Mouse (Mus musculus): ENCODE measurements around the gene Inca1. TPM values are rescaled to one million over a fixed set of nuclear protein-coding genes. Genes with fewer than 3 reads are reported as not detected.
A peak's percentile ranks its signal among the peaks of the same experiment; 100 is the strongest.

Gene Inca1
- total RNA-seq, 2 experiments from 2014 or later, result 2.9 to 5.0 TPM

DNA sequence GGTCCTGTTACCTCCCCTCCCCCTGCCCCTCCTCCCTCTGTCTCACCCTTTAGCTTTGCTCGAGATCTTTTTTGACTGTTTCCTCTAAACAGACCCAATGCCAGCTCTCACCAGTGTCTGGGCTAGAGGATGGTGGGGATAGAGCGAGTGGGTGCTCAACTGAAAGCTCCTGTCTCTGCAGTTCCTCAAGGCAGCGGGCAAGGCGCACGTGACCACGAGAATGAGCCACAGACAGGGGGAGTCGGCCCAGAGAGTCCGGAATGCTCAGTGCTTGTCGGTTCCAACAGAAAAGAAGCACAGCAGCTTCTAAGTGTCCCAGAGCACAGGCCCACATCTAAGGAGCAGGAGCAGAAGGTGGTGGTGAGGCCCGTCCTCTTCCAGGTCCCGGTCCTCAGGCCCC, 25.5 kb downstream of the Inca1 start:
- Histone ChIP-seq H3K4me3 (no peak overlapping the region), H3K27ac (peak overlapping the region; percentile 66; the same call in 1 of the 2 replicates)
- DNase-seq (ENCODE audit: low spot score in 2 of 2), result no peak
- TF ChIP-seq CTCF (conservative IDR thresholded peaks at IDR 0.05), result no peak

DNA sequence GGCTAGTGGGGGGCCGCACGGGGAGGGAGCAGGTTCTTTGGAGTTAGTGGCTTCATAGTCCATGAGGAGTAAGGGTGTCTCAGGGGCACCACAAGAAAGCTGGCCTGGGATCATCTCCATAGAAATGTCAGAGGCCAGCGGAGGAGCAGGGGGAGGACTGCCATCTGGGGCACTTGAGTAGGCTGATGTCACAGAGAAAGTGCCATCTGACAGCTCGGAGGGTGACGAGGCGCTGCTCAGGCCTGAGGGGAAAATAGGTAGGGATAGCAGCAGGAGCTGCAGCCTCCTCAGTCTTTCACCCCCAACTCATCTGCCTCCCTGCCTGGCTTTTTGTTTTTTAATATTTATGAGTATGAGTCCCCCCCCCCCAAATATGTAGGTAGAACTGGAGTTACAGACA, 25.9 kb downstream of the Inca1 start:
- H3K27ac ChIP-seq, result peak overlapping the region; percentile 66; the same call in 1 of the 2 replicates
- no peak overlapping the region for H3K4me3 ChIP-seq
- no peak for TF ChIP-seq CTCF (conservative IDR thresholded peaks at IDR 0.05)
- DNase-seq (ENCODE audit: low spot score in 2 of 2), result no peak

DNA sequence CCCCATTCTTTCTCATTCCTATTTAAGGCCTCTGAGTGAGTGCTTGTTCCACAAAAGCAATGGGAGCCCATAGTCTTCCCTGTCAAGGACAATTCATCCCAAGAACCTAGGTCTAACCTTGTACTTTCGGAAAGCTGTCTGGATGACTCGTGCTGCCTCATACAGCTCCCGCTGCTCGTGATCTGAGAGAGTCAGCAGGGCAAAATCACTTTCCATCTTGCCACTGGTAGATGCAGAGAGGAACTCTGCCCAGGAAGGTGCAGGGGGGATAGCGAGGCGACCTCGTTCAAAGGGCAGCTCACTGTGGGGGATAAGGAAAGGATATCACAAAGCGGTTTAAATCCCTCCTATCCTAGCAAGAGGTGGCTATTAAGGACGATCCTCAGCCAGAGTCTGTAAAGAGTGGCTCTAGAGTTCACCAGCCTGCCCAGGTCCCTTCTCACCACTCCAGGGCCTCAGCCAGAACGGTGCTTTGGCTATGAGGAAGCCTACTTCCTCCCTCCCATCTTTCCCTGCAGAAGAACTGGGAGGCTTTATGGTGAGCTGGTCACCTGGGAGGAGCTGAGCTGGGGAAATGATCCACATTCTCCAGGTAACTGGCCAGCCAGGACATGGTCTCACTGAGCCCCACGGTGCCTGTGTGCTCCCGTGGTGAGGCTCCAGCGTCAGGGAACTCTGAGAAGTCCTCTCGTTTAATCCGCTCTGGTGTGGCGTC, 28.5 kb downstream of the Inca1 start:
- H3K27ac ChIP-seq, result peak overlapping the region; percentile 99; the same call in 1 of the 2 replicates
- TF ChIP-seq CTCF (conservative IDR thresholded peaks at IDR 0.05), result no peak
- DNase-seq (ENCODE audit: low spot score in 2 of 2), result no peak
- H3K4me3 ChIP-seq, result no peak overlapping the region

DNA sequence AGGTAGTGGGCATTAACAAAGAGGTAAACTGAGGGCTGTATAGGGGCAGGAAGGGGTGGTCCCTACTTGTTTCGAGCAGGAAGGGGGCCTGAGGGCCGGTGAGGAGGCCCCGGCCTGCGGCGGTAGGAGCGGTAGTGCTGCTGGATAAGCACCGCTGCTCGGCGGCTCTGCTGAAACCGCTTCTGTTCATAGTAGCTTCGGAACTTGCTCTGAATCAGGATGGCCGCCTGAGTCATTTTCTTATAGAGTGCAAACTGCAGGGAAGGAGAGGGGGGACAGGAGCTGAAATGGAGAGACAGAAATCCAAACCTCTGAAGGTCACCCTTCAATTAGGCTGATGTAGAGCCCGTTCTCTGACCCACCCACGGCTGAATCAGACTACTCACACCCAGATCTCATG, 29.5 kb downstream of the Inca1 start:
- Histone ChIP-seq H3K27ac (peak overlapping the region; percentile 99), H3K4me3 (peak overlapping the region; percentile 82; the same call in 1 of the 2 replicates)
- no peak for DNase-seq (ENCODE audit: low spot score in 2 of 2)
- TF ChIP-seq CTCF (conservative IDR thresholded peaks at IDR 0.05), result no peak

DNA sequence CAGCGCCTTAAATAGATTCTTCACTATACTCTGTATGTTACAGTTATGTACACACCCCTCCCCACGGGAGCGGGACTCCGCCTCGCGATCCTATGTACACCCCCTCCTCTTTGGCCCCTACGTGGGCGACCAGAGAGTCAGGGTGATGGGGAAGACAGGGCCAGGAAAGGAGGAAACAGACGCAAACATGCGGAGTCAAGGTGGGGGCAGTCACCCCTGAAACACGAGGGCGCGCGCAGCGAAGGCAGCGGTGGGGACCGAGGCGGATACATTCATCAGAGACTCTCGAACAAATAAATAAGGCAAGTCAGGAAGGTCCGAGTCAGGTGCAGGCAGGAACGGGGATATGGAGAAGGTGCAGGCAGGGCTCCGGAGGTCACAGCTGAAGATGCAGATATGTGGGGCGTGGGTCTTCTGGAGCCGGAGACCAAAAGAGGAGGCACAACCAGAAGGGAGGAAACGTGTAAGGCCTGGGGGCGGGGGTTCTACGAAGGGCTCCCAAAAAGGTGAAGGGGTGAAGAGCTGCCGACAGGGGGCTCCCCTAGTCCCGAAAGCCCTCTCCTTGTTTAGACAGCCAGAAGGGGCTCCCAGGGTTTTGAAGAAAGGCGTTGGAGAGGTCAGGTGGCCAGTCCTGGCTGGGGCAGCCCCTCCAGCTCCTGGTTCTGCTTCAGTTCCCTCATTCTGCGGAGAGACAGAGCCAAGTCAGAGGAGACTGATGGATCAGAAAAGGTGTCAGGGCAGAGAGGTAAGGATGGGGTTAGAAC, 30.2 kb downstream of the Inca1 start:
- peak; percentile 79 for TF ChIP-seq CTCF (conservative IDR thresholded peaks at IDR 0.05)
- H3K27ac ChIP-seq, result peak overlapping the region; percentile 99
- DNase-seq (ENCODE audit: low spot score in 2 of 2), result peak; percentile 62 to 68
- peak overlapping the region; percentile 82 for H3K4me3 ChIP-seq

DNA sequence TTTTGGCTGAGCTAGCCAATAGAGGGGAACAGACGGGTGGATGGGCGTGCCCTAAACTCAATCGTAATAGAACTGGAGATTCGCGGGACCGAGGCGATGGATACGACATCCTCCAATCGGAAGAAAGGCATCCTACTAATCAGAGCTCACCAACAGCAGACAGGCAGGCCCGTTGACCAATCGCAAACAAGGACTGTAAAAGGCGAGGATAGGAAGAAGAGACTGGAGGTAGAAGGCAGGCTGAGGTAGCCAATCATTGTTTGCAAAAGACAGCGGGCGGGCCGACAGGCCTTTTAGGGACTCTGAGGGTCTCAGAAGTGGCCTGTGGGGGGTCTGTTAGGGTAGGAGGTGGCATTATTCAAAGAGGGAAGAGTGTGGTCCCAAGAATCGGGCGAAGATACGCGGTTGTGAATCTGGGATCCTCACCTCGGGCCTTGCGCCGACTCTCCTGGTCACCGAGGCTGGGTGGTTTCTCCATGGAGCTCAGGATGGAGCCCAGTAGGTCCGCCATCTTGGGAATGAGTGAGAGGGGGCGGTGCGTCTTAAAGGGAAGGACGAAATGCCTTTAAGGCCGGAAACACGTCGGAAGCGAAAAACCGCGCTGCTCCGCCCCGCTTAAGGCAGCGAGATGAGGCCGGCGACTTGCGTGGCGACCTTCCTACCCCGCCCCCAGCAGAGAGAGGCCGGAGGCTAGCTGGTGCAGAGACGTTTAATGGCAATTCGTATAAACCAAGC, 31.0 kb downstream of the Inca1 start, which contains the start of gene Spag7:
Spag7 (minus strand) TSS at position 646 of the 735 bp plus-strand sequence.
- H3K4me3 ChIP-seq, result peak within 1 kb of the TSS; percentile 82
- TF ChIP-seq CTCF (conservative IDR thresholded peaks at IDR 0.05), result no peak
- H3K27ac ChIP-seq, result peak within 1 kb of the TSS; percentile 99
- DNase-seq (ENCODE audit: low spot score in 2 of 2), result peak; percentile 92 to 99

DNA sequence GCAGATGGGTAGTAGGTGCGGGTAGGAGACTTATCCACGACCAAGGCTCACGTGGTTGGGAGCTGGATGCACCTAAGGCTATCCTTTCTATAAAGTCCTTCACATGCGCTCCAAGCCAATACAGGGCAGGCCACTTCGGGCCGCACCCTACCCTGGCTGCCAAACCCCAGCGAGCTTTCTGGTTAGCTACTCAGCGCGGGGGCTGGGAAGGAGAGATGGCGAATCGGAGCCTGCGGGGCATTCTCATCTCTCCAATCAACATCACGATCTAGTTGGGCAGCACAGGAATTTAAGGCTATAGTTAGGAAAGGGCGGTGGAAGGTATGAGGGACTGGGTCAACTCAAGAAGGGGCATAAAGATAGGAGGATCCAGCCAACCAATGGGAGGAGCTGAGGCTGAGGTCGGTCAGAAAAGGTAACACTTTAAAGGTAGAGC, 31.6 kb downstream of the Inca1 start:
- no peak for TF ChIP-seq CTCF (conservative IDR thresholded peaks at IDR 0.05)
- H3K27ac ChIP-seq, result peak overlapping the region; percentile 99
- peak in 1 of 2 experiments; percentile 69 for DNase-seq (ENCODE audit: low spot score in 2 of 2)
- peak overlapping the region; percentile 82 for H3K4me3 ChIP-seq

DNA sequence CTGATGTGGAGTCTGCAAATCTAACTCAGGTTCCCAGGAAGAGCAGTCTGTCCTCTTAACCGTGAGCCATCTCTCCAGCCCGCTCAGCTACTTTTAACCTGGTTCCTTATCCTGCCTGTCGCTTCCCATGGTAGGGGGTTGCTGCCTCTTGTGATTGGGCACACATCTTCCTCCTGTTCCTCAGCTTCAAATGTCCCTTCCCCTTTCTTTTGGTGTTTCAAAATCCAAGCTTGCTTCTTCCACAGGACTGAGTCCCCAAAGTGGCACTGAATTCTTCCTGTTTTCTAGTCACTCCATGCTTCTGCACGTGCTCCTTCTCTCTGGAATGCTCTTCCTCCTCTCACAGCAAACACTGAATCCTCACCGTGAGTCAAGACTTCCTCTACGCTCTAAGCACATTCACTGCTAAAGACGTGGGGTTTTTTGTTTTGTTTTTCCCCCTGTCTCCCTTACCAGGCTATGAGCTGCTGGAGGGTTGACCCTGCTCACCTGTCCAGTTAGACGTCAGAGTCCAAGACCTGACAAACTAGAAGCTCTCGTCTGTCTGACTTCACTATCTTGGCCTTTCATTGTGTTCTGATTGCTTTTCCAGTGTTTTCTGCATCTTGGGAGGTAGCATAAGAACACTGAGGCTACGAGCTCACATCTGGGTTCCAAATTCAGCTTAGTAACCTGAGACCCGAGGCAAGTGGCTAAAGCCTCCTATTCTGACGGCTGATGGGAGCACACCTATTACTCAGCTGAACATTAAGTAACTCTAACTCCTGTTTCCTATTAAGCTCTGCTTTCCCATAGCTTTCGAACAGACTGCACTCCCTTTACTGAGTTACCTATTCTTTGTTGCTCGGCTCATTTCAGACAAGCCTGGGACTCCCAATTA, 32.4 kb downstream of the Inca1 start:
- TF ChIP-seq CTCF (conservative IDR thresholded peaks at IDR 0.05), result no peak
- DNase-seq (ENCODE audit: low spot score in 2 of 2), result no peak
- Histone ChIP-seq H3K4me3 (peak overlapping the region; percentile 82), H3K27ac (peak overlapping the region; percentile 99)

DNA sequence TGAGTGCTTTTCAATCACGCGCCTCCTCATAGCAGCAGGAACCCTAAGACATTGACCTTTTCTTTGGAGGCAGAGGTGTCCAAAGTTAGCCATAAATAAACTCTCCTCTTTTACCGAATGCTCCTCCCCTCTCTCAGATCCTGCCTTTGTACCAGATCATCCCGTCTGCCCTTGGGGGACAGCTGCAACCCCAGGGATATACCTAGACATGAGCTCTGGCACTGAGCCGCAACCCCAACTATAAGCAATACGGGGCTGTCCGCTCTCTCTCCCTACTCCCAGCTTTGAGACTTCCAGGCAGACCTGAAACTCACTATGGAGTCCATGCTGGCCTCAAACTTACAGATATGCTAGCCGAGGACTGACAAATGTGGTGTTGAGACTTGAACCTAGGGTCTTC, 33.3 kb downstream of the Inca1 start:
- no peak for TF ChIP-seq CTCF (conservative IDR thresholded peaks at IDR 0.05)
- H3K27ac ChIP-seq, result no peak overlapping the region
- no peak for DNase-seq (ENCODE audit: low spot score in 2 of 2)

DNA sequence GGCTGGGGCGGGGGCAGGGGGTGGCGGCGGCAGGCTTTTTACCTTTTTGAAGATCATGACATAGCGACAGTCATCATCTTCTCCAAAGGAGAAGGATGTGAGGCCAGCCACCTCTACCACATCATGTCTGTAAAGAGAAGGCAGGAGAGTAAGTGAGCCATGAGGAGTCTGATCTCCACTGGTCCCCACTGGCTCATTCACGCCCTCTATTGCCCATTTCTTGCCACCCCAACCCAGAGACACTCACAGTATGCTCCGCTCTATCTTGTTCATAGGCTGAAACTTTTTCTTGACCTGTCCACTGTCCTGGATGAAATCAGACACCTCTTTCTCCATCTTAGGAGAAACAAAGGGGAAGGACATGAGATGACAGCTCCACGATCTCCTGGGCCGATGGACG, 35.2 kb downstream of the Inca1 start:
- Histone ChIP-seq H3K4me3 (no peak overlapping the region), H3K27ac (no peak overlapping the region)
- DNase-seq (ENCODE audit: low spot score in 2 of 2), result no peak
- TF ChIP-seq CTCF (conservative IDR thresholded peaks at IDR 0.05), result peak; percentile 12; the same call in 1 of the 2 replicates

More for the DNA sequence above, 33.3 kb downstream of the Inca1 start:
- no peak overlapping the region for H3K4me3 ChIP-seq

DNA sequence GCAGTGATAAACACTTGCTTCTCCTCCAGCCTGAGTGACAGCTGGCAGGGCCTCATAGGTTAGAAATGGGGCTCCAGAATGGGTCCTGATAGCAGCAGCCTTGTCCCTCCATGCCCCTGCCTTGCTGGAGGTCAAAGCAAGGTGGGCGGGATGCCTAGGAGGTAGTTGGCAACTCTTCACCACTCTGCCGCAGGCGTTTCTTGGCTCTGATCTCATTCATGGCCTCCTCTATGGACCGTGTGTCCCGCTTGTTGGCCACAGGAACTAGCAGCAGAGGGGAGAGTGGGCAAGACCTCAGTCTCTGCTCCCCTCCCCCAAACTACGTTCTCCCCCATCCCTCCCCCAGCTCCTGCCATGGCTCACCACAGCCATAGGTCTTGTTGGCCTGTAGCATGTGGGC, 36.0 kb downstream of the Inca1 start:
- TF ChIP-seq CTCF (conservative IDR thresholded peaks at IDR 0.05), result no peak
- Histone ChIP-seq H3K27ac (no peak overlapping the region), H3K4me3 (no peak overlapping the region)
- DNase-seq (ENCODE audit: low spot score in 2 of 2), result no peak

DNA sequence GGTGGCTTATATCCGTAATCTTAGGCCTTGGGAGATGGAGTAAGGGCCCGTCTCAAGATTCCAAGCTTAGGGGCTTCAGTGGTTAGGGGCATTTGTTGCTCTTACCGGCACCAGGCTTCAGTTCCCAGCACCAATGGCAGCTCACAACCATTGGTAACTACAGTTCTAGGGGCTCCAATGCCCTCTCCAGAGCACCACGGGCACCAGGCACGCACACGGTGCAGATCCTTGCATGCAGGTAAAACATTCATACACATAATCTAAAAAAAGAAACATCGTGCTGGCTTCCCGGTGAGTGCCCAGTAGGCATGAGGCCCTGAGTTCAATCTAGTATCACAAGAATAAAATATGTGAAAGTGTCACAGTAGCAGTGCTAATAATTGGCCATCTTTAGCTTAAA, 36.9 kb downstream of the Inca1 start:
- no peak for TF ChIP-seq CTCF (conservative IDR thresholded peaks at IDR 0.05)
- no peak overlapping the region for H3K27ac ChIP-seq
- no peak for DNase-seq (ENCODE audit: low spot score in 2 of 2)
- H3K4me3 ChIP-seq, result no peak overlapping the region
